Mouse (Mus musculus) left cerebral cortex, adult 2 months (tissue): ENCODE results near the gene Fer1l4. TPM values are rescaled to one million over a fixed set of nuclear protein-coding genes. Genes with fewer than 3 reads are reported as not detected.

Source experiments
- DNase-seq, 2 experiments: peaks; one replicate each; pipeline ENCODE4 v3.0.0; 2021 to 2022; ENCODE audit warnings: low spot score in 2 of 2, mixed read lengths in 1 of 2; ENCODE audit errors: extremely low spot score in 1 of 2
- H3K27ac ChIP-seq: fragments of 200-600 bp; 2 replicates; pipeline ENCODE4 v1.8.1; 2022
- H3K4me3 ChIP-seq: fragments of 200-600 bp; 2 replicates; pipeline ENCODE4 v1.8.1; 2022
- CTCF ChIP-seq: fragments of 200-600 bp; IDR thresholded peaks from 2 replicates; pipeline ENCODE4 v1.8.1; 2022; ENCODE audit warnings: antibody characterized with exemption, mild to moderate bottlenecking, moderate library complexity
- intact Hi-C: fragments of 180-260 bp; cut with DNase I; formaldehyde crosslinking; loops from one replicate; pipeline ENCODE4 v1.15.1; 2025
- total RNA-seq, 2 experiments: library from RNA; stranded (reverse); gene quantifications; 2 replicates each; pipeline ENCODE4 v1.2.3; 2021

Fer1l4 gene
- total RNA-seq, 2 experiments from 2014 or later: not detected

DNA sequence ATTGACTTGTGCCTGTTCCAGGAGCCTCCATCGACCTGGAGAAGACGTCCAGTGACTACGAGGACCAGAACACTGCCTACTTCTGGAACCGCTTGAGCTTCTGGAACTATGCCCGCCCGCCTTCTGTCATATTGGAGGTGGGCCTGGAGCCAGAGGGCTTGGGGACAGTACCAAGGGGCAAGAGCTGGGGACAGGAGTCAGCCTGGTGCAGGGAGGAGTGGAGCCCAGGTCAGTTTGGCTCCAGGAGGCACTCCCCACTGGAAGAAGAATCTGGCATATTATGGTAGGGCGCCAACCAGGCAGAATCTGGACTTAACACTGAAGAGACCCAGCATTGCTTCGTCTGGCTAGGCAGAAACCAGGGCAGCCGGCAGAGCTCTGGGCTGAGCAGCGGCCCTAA, 15.2 kb upstream of the Fer1l4 start:
- no peak for DNase-seq
- intact Hi-C loops: no loop called here
- H3K4me3 ChIP-seq: no peak overlapping the region
- no peak overlapping the region for H3K27ac ChIP-seq
- TF ChIP-seq CTCF: no peak

DNA sequence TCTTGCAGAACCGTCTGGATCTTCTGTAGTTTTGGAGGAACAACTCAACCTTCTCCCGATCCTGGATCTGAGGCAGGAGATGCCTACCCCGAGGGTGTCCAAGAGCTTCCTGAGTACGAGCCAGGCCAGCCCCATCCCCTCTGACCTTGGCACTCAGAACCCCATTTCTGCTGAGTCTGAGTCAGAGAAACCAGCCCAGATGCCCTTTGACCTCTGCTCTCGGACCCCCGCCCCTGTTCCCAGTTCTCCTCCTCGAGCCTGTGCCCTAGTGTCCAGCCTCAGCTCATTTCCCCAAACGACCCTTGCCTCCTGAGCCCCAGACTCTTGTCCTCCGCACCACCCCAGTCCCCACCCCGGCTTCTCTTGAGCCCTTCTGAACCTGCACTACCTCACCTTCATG, 13.4 kb upstream of the Fer1l4 start:
- H3K27ac ChIP-seq: no peak overlapping the region

DNA sequence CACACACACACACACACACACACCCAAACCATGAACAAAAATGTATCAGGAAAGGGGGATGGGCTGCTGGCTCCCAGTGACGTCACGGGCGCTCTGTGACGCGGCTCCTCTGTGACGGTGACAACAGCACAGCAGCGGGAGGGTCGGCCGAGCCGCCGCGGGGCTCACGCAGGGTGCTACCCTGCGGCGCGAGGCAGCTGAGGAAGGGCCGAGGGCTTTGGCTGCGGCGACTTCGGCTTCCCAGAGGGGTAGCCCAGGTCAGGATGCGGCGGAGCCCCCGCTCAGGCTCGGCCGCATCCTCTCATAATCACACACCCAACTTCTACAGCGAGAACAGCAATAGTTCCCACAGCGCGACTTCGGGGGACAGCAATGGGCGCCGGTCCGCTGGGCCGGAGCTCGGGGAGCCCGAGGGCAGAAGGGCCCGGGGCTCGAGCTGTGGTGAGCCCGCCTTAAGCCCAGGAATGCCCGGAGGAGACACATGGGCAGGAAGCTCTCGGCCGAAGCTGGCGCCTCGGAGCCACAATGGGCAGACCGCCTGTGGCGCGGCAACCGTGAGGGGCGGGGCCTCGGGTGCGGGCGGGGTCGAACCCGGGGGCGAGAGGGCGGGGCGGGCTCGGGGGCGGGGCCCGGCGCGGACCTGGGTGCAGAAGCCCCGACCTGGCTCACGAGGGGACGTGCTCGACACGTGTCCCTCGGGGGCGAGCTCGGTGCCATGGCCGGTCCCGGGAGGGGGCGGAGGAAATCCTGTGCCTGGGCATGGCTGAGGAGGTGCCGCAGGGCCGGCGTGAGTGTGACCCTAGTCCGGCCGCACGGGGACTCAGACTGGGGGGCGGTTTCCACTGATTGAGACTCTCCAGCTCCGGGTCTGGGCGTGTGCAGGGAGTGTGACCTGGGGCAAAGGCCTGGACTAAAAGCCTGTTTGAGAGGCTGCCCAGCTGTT, 12.6 kb upstream of the Fer1l4 start, which contains the start of gene Spag4:
TSS of gene Spag4 (plus strand) at position 77 of the 943 bp plus-strand sequence.
- Histone ChIP-seq H3K27ac (peak within 1 kb of the TSS; percentile 64; the same call in 1 of the 2 replicates), H3K4me3 (peak within 1 kb of the TSS; percentile 73)
- intact Hi-C loops: loop anchor here (2.0 kb wide), 1 partner anchor 45 kb away; the partner anchor contains the start of genes Cpne1 and Rbm12
- TF ChIP-seq CTCF: no peak
- DNase-seq: peak; percentile 57 to 67

More for the DNA sequence above, 13.4 kb upstream of the Fer1l4 start:
- TF ChIP-seq CTCF: no peak
- peak overlapping the region; percentile 73 for H3K4me3 ChIP-seq
- intact Hi-C loops: no loop called here
- DNase-seq: no peak

DNA sequence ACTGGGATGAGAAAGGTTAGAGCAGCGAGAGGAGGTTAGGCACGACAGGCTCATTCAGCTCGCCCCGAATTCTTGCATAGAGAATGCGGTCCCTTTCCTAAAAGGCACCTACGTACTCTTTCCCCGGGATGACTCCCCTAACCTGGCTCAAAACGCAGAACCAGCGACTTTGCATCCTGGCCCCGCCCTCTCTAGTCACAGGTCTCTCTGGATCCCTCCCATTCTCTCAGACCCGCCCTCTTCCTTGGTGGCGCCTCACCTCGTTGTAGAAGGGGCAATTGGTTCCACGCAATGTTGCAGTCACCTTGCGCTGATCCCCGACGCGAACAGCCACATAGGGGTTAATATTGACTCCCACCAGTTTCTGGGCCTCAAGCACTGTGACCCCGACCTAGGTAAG, 4.8 kb downstream of the Fer1l4 start:
- no peak overlapping the region for H3K4me3 ChIP-seq
- no peak for DNase-seq
- intact Hi-C loops: no loop called here
- no peak for TF ChIP-seq CTCF
- H3K27ac ChIP-seq: no peak overlapping the region

DNA sequence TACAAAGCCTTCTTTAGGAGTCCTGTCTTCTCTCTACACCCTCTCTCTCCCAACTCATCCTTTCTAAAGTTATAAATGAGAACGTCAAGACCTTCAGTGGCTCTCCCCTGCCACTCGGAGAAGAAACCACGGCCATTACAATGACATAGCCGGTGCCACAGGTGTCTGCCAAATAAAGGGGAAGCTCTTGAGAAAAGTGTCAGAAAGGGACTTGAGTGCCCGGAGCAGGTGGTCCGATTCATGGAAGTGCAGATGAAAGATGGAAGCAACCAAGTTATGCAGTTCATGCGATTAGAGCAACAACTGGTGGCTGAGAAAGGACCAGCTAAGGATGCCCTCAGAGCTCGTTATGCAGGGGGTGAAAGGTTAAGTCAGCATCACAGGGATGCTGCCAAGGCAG, 9.8 kb downstream of the Fer1l4 start:
- intact Hi-C loops: no loop called here
- no peak for DNase-seq
- no peak for TF ChIP-seq CTCF
- no peak overlapping the region for H3K4me3 ChIP-seq
- no peak overlapping the region for H3K27ac ChIP-seq

DNA sequence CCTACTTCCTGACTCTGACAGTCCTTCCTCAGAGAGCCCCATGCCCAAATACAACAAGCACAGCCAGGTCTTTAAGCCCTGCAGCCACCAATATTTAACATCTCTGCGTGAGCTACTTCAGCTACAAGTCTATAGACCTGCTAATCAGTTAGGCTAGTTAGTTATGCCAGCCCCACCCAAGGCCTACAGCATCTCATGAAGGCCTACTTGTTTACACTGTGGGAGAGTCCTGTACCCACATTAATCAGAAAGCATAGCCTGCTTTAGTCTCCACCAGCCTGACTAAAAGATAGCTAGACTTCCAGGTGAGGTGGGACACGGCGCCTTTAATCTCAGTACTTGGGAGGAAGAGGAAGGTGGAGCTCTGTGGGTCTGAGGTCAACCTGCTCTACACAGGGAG, 13.4 kb downstream of the Fer1l4 start:
- Histone ChIP-seq H3K27ac (no peak overlapping the region), H3K4me3 (no peak overlapping the region)
- DNase-seq: no peak
- TF ChIP-seq CTCF: no peak
- intact Hi-C loops: no loop called here

DNA sequence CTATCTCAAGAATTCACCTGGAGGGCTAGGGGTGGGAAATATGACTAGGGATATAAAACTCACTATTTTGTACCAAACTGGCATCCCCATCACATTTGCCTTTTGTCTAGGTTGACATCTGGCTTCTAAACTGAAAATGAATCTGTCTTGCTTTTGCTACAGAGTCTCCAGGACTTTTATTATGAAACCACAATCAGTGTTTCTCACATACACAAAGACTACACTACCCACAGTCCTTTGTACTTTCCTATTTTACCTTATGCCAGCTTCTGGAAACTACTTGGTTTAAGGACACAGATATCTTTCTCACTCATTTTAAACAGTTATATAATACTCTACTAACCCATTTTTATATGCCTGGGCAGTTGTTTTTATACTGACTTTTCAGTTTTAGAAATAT, 27.3 kb downstream of the Fer1l4 start:
- DNase-seq: no peak
- intact Hi-C loops: no loop called here
- TF ChIP-seq CTCF: no peak
- Histone ChIP-seq H3K4me3 (no peak overlapping the region), H3K27ac (no peak overlapping the region)

DNA sequence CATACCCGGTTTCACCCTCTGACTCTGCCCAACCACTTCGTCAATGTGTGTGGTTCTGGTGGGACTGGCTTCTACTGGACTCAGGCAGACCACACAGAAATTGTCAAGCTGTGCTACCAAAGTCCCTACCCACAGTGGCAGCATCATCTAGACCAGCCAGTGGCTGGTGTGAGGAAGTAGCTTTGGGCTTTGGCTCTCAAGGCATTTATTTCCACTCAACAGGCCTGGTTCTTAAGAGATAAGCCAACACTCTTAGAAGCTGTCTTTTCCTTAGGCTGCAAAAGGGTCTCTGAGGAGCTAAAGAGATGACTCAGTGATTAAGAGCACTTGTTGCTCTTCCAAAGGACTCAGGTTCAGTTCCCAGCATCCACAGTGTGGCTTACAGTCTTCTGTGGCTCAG, 31.0 kb downstream of the Fer1l4 start:
- DNase-seq: no peak
- H3K4me3 ChIP-seq: no peak overlapping the region
- no peak for TF ChIP-seq CTCF
- H3K27ac ChIP-seq: no peak overlapping the region
- intact Hi-C loops: no loop called here

DNA sequence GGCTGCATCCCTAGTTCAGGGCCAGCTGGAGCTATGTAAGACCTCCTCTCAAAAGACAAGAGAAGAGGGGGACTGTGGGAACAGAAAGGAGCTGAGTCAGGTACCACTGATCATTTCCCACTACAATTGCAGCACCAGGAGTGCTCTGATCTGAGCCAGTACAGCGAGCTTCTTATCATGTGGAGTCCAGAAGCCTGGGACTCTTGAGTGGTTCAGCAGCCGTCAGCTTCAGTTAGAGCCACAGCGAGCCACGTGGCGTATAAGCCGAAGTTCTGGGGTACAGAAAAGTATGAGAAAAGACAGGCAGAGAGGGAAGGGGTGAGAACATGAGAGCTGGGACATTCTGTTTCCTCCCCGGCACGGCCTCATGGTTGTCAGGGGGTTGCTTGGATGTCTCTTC, 31.5 kb downstream of the Fer1l4 start:
- intact Hi-C loops: no loop called here

DNA sequence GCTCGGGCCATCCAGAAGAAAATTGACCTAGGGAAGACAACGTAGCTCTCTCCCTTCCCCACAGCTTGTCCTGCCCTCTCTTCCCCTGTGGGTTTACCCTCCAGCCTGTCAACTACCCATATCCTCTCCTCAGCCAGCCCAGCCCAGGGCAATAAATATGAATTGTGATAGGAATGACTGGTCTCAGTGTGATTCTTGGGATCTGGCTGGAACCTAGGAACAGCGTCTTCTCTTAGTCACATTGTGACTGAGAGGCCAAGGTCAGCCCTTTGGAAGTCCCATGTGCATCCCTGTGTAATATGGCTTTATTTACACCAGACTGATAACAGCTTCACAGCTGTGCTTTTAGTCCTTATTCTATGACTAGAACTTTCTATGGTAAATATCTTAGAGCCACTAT, 34.6 kb downstream of the Fer1l4 start:
- no peak overlapping the region for H3K27ac ChIP-seq
- H3K4me3 ChIP-seq: no peak overlapping the region
- TF ChIP-seq CTCF: no peak
- intact Hi-C loops: no loop called here
- DNase-seq: no peak

More for the DNA sequence above, 31.5 kb downstream of the Fer1l4 start:
- TF ChIP-seq CTCF: no peak
- DNase-seq: no peak
- Histone ChIP-seq H3K4me3 (no peak overlapping the region), H3K27ac (no peak overlapping the region)

DNA sequence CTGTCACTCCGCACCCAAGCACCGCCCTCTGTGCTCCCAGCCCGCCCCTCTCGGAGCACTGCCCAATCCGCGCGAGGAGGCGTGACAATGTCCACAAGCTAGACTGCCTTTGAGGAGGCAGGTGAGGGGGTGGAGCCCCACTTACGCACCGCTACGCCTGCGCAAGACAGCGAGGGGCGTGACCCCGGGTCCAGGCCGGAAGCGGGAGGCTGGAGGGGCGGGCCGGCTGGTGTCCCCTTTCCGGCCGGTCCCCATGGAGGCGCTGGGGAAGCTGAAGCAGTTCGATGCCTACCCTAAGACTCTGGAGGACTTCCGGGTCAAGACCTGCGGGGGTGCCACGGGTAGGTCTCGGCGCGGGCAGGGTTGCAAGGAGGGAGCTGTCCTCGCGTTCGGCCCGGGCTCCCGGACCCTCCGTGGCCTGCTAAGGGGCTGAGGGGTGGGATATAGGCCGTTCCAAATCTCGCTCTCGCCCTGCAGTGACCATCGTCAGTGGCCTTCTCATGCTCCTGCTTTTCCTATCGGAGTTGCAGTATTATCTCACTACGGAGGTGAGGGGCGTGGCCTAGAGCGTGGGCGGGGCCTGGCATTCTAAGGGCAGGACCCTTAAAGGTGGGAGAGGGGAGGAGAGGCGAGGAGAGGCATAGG, 44.7 kb downstream of the Fer1l4 start, which contains the start of the genes 6430550D23Rik and Ergic3:
TSS of gene 6430550D23Rik (minus strand) at position 90 of the 645 bp plus-strand sequence.
TSS of gene Ergic3 (plus strand) at position 158 of the 645 bp plus-strand sequence.
- DNase-seq: peak; percentile 95 to 97
- TF ChIP-seq CTCF: no peak
- intact Hi-C loops: no loop called here
- Histone ChIP-seq H3K4me3 (peak within 1 kb of the TSS; percentile 61), H3K27ac (peak within 1 kb of the TSS; percentile 73)

DNA sequence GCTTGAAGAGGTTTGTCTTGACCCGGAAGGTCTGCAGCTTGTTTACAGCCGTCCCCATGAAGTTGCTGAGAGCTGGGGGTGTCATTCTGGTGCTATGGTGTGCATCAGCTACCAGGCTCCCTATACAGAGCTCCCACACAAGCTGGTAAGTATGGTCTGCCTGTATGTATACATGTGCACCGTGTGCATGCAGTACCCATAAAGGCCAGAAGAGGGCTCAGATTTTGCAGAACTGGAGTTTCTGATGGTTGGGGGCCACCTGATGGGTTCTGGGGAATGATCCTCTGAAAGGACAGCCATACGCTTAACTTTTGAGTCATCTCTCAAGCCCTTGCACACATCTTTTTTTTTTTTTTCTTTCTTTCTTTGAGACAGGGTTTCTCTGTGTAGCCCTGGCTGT, 47.4 kb downstream of the Fer1l4 start:
- TF ChIP-seq CTCF: peak; percentile 28
- Histone ChIP-seq H3K4me3 (no peak overlapping the region), H3K27ac (no peak overlapping the region)
- no peak for DNase-seq
- intact Hi-C loops: no loop called here
